Mouse (Mus musculus): Measurements from ENCODE around the gene Hist1h2bn.

DNA sequence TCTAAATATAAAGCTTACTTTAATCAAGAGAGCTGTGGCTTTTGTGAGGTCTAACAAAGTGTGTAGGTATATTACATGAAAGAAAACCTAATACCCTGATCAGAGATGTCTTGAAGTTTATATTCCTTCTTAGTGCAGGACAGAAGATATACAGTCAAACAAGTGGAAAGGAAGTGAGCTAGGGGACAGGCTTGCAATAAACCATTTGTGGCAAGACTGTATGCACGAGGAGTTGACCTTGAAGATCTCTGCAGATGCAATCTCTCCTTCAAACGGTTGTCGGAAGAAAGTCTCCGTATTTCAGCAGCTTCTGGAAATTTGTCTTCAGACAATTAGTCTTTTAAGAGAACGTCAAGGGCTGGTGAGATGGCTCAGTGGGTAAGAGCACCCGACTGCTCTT, 36.0 kb downstream of the Hist1h2bn start:
- TF ChIP-seq POLR2A (IDR thresholded peaks at IDR 0.05; ENCODE audit: borderline replicate concordance, extremely low read depth, insufficient read depth, insufficient read length, poor library complexity, severe bottlenecking), result no peak
- TF ChIP-seq CTCF (IDR thresholded peaks at IDR 0.05; ENCODE audit: borderline replicate concordance, extremely low read depth, insufficient read depth, insufficient read length), result no peak

Measured in brain, embryonic 14.5 days (tissue).